Mouse (Mus musculus) lung, embryonic 16.5 days (tissue): ENCODE data around the gene Srp14. TPM values are rescaled to one million over a fixed set of nuclear protein-coding genes. Genes with fewer than 3 reads are reported as not detected.

Experiments used
- ATAC-seq: fragments of 200-750 bp; cut with Nextera tagmentation; 2 replicates; pipeline ENCODE4 v1.8.0; 2017; ENCODE audit warnings: low read depth, mild to moderate bottlenecking, moderate library complexity
- H3K27ac ChIP-seq: fragments of 300-500 bp; sonication (generic); 2 replicates; pipeline ENCODE4 v1.5.1; 2014; ENCODE audit warnings: mild to moderate bottlenecking, control low read depth, low read length
- H3K27me3 ChIP-seq: fragments of 300-500 bp; sonication (generic); 2 replicates; pipeline ENCODE4 v1.6.1; 2014; ENCODE audit warnings: low read depth, low read length, mixed read lengths; ENCODE audit not compliant: control insufficient read depth, insufficient read depth
- H3K36me3 ChIP-seq: fragments of 300-500 bp; sonication (generic); 2 replicates; pipeline ENCODE4 v1.6.1; 2014; ENCODE audit warnings: low read length; ENCODE audit not compliant: control insufficient read depth, insufficient read depth
- H3K4me1 ChIP-seq: fragments of 300-500 bp; sonication (generic); replicated peaks from 2 replicates; pipeline ENCODE4 v1.6.1; 2014; ENCODE audit warnings: low read length, mixed read lengths; ENCODE audit not compliant: control insufficient read depth, insufficient read depth
- H3K4me2 ChIP-seq: fragments of 300-500 bp; sonication (generic); 2 replicates; pipeline ENCODE4 v1.6.1; 2014; ENCODE audit warnings: low read depth, low read length, control low read depth
- H3K4me3 ChIP-seq: fragments of 300-500 bp; sonication (generic); 2 replicates; pipeline ENCODE4 v1.5.1; 2014; ENCODE audit warnings: mild to moderate bottlenecking, low read length, control low read depth
- H3K9ac ChIP-seq: fragments of 300-500 bp; sonication (generic); 2 replicates; pipeline ENCODE4 v1.6.1; 2014; ENCODE audit warnings: low read length, control low read depth
- H3K9me3 ChIP-seq: fragments of 300-500 bp; sonication (generic); 2 replicates; pipeline ENCODE4 v1.6.1; 2016; ENCODE audit warnings: low read length; ENCODE audit not compliant: control insufficient read depth
- WGBS: fragments of 180-500 bp; shearing (Covaris S2); extraction: QIAGEN DNeasy Blood & Tissue Kit; methylation state at CpG from one replicate; pipeline ENCODE4 v1.1.7; 2014; 5-methylcytosine and 5-hydroxymethylcytosine counted together
- polyA plus RNA-seq: library from polyadenylated mRNA; unstranded; fragments of >200 nt; fragmentation: Nextera tagmentation; extraction: Ambion mirVana; gene quantifications from 2 replicates; pipeline ENCODE4 v1.2.1, GENCODE M21; 2015

Gene Srp14
- polyA plus RNA-seq, 1 experiment from 2014 or later: 250 TPM

DNA sequence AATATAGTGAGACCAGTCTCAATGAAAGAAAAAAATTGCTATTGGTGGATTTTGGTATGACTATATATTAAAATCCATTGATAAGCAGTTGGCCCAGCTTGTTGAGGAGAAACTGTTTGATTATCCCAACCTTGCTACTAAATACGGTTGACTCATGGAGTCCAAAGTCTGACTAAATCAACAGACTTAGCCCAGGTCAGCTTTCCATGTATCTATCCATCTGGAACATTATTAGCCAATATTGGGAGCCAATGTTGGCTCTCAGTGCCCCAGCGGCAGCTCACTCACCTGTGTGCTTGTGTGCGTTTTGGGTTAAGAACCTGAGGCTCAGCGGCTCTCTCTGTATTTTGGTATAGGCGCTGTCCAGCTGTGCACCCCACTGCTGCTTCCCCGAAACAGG, 28.5 kb downstream of the Srp14 start:
- H3K36me3 ChIP-seq: peaks cover 4% of the 10 kb centered on the region; the same call in 1 of the 2 replicates
- H3K9ac ChIP-seq: no peak overlapping the region
- no peaks in the 10 kb centered on the region for H3K27me3 ChIP-seq
- no peak overlapping the region for H3K4me2 ChIP-seq
- no peaks in the 10 kb centered on the region for H3K4me1 ChIP-seq
- no peak for ATAC-seq
- H3K27ac ChIP-seq: no peak overlapping the region
- WGBS: 88% methylated on average over 6 of the region's 6 CpGs
- H3K4me3 ChIP-seq: no peak overlapping the region
- H3K9me3 ChIP-seq: no peaks in the 10 kb centered on the region

DNA sequence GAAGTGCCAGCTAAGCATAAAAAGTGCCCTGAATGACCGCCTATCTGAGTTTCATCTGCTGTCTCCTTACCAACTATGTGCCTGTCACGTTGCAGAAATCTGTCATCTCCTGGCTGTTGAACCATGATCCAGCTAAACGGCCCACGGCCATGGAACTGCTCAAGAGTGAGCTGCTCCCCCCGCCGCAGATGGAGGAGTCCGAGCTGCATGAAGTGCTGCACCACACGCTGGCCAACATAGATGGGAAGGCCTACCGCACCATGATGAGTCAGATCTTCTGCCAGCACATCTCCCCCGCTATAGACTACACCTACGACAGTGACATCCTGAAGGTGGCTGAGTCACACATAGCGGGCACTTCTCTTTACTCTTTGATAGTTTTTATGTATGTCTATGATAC, 31.3 kb downstream of the Srp14 start:
- Histone ChIP-seq H3K4me1 (no peaks in the 10 kb centered on the region), H3K9ac (no peak overlapping the region), H3K4me2 (no peak overlapping the region), H3K27me3 (no peaks in the 10 kb centered on the region), H3K9me3 (no peaks in the 10 kb centered on the region), H3K4me3 (no peak overlapping the region), H3K36me3 (peaks cover 4% of the 10 kb centered on the region), H3K27ac (no peak overlapping the region)
- ATAC-seq: no peak
- WGBS: 87% methylated on average over 12 of the region's 12 CpGs

DNA sequence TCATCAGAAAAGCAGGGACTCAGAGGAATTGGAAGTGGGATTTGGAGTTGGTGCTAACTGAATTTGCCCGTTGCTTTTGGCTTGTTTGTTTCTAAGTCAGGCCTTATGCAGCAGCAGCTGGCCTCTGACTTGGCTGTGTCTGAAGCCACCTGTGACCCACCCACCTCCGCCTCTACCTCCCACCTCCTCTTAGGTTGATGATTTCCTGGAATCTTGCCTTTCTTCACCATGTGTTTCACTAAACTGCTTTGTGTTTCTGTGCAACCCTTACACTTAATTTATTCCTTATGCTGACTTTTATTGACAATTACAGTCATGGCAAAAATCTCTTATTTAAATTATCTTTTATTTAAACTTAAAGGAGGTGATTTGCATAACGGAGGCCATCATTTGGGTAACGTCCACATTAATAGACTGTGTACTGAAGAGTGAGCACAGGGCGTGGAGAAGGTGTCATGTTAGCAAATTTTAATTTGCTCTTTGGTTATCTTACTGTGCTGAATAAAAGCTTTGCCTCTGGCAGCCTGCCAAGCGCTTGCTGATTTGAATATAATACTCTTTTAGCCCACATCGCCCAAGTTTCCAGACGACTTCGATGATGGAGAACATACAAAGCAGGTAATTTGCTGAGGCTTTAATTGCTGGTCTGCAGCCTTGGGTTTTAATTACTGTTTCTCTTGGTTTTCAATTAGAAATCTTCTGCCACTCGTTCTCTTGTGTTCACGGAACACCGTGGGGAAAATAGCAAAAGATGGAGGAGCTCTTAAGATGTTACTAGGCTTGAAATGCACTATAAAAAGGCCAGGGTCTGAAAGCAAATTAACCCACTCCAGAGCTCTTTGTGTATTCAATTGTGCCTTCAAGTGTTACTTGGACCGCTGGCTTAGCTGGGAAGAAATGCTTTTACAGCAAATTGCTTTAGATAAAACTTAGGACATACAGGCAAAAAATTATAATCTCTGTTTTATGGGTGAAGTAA, 33.5 kb downstream of the Srp14 start:
- no peak overlapping the region for H3K9ac ChIP-seq
- no peaks in the 10 kb centered on the region for H3K9me3 ChIP-seq
- no peaks in the 10 kb centered on the region for H3K27me3 ChIP-seq
- H3K4me2 ChIP-seq: no peak overlapping the region
- H3K36me3 ChIP-seq: peaks cover under 1% of the 10 kb centered on the region; the same call in 1 of the 2 replicates
- no peak overlapping the region for H3K27ac ChIP-seq
- ATAC-seq: no peak
- 57% methylated on average over 13 of the region's 13 CpGs for WGBS
- no peaks in the 10 kb centered on the region for H3K4me1 ChIP-seq
- H3K4me3 ChIP-seq: no peak overlapping the region

DNA sequence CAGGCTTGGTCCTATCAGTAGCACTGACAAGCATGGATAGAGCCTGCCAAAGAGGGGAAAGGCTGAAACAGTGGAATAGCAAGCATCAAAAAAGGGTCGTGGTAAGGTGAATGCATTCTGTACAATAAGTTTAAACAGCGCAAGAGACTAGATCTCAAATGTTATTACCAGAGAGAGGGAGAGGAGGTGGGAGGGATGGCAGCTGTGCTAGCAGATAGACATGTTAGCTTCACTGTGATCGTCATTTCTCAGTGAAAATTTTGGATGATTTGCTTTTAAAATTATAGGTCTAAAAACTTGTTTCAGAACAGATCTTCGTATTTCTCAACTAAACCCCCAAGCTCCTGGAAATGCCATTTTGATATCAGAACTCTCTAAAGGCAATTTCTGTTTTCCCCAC, 36.8 kb downstream of the Srp14 start:
- 77% methylated on average over 4 of the region's 4 CpGs for WGBS
- ATAC-seq: no peak
- no peak overlapping the region for H3K4me2 ChIP-seq

DNA sequence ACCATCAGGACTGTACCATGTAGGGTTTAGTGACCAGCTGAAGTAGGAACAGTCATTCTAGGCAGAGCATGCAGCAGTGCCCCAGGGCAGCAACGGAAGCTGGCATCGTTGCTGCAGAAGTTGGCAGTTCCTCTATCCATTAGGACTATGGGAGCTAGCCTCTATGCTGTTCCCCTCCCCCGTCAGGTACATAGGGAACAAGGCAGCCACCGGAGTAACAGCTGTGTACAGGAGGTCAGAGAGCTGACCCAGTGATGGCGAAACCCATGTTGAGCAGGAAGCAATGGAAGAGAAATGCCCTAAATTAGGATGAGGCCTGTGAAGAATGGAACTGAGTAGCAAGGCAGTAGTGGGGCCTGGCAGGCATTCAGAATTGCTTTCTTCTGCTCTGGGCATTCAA, 37.3 kb downstream of the Srp14 start:
- Histone ChIP-seq H3K36me3 (peaks cover 4% of the 10 kb centered on the region; the same call in 1 of the 2 replicates), H3K4me2 (no peak overlapping the region), H3K4me3 (no peak overlapping the region), H3K9me3 (no peaks in the 10 kb centered on the region), H3K9ac (no peak overlapping the region), H3K27me3 (no peaks in the 10 kb centered on the region), H3K27ac (no peak overlapping the region), H3K4me1 (no peaks in the 10 kb centered on the region)
- 78% methylated on average over 5 of the region's 5 CpGs for WGBS
- ATAC-seq: no peak

More for the DNA sequence above, 36.8 kb downstream of the Srp14 start:
- H3K9me3 ChIP-seq: no peaks in the 10 kb centered on the region
- H3K4me3 ChIP-seq: no peak overlapping the region
- no peaks in the 10 kb centered on the region for H3K27me3 ChIP-seq
- H3K9ac ChIP-seq: no peak overlapping the region
- H3K4me1 ChIP-seq: no peaks in the 10 kb centered on the region
- peaks cover 4% of the 10 kb centered on the region; the same call in 1 of the 2 replicates for H3K36me3 ChIP-seq
- H3K27ac ChIP-seq: no peak overlapping the region

DNA sequence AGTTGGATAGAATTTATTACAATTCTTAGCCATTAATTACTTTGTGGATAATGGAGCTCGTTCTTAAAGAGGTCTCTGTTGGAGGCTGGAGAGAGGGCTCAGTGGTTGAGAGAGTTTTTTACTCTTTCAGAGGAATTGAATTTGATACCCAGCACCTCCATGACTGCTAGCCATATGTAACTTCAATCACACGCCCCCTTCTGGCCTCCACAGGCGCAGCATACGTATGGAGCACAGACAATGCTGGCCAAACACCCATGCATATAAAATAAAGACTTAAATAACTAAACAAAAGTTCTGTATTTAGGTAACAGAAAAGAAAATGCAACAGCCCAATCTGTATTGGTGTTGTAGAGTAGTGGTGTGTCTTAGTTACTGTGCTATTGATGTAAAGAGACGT, 47.9 kb downstream of the Srp14 start:
- Histone ChIP-seq H3K9ac (no peak overlapping the region), H3K36me3 (peaks cover 31% of the 10 kb centered on the region), H3K4me2 (no peak overlapping the region), H3K4me3 (no peak overlapping the region), H3K27ac (no peak overlapping the region), H3K27me3 (no peaks in the 10 kb centered on the region), H3K4me1 (no peaks in the 10 kb centered on the region), H3K9me3 (no peaks in the 10 kb centered on the region)
- no peak for ATAC-seq
- 68% methylated on average over 5 of the region's 5 CpGs for WGBS

DNA sequence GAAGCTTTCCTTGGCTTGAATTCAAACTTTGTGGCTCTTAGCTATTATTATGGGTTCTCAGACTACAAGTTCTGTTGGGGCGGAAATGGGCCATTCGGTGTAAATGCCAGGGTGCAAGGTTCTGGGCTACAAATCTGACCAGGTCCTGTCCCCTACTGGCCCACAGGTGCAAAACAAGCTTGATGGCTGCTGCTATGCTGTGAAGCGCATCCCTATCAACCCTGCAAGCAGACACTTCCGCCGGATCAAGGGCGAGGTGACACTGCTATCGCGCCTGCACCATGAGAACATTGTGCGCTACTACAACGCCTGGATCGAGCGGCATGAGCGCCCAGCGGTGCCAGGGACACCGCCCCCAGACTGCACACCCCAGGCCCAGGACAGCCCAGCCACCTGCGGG, 48.9 kb downstream of the Srp14 start:
- H3K27me3 ChIP-seq: no peaks in the 10 kb centered on the region
- ATAC-seq: no peak
- H3K4me2 ChIP-seq: no peak overlapping the region
- 85% methylated on average over 16 of the region's 16 CpGs for WGBS
- no peak overlapping the region for H3K9ac ChIP-seq
- H3K36me3 ChIP-seq: peaks cover 24% of the 10 kb centered on the region
- H3K4me3 ChIP-seq: no peak overlapping the region
- H3K27ac ChIP-seq: no peak overlapping the region
- no peaks in the 10 kb centered on the region for H3K4me1 ChIP-seq
- no peaks in the 10 kb centered on the region for H3K9me3 ChIP-seq

DNA sequence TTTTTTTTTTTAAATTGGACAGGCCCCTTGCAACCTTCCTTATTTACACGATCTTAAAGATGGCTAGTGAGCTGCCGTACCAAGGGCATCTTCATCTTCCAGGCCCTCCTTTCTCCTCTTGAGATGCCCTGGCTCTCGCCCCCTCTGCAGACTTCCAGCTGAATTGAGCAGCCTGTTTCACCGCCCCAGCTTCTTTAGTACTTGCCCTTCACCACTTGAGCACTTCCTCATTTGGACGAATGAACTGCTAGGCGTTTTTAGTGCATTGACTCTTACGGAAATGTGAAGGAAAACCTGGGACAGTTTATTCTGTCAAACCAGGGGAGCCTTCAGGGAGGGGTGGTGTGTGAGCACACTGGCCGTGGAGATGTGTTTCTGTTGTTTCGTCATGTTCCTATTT, 50.2 kb downstream of the Srp14 start:
- ATAC-seq: no peak
- Histone ChIP-seq H3K9ac (no peak overlapping the region), H3K4me2 (no peak overlapping the region), H3K4me3 (no peak overlapping the region), H3K4me1 (no peaks in the 10 kb centered on the region), H3K36me3 (peaks cover 26% of the 10 kb centered on the region), H3K27me3 (no peaks in the 10 kb centered on the region), H3K27ac (no peak overlapping the region), H3K9me3 (no peaks in the 10 kb centered on the region)
- WGBS: 68% methylated on average over 9 of the region's 9 CpGs

DNA sequence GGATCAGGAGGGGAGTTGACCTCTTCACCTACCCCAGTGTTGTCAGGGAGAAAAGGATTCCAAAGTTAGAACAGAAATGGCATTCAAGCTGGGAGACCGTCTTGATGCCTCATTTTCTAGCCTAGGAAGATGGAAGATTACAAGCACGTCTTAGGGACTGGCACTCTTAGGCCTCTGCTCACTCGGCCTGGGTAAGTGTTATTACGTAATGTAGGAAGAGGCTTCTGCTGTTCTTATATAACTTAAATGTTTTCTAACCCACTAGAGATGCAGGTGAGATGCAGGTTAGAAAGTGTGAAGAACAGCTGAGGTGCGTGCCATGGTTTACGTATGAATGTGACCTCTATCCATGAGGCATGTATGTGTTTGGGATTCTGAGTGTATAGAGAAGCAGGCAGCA, 51.2 kb downstream of the Srp14 start:
- Histone ChIP-seq H3K4me2 (no peak overlapping the region), H3K4me1 (no peaks in the 10 kb centered on the region), H3K27me3 (no peaks in the 10 kb centered on the region), H3K9ac (no peak overlapping the region), H3K27ac (no peak overlapping the region), H3K9me3 (no peaks in the 10 kb centered on the region), H3K4me3 (no peak overlapping the region), H3K36me3 (peaks cover 21% of the 10 kb centered on the region)
- no peak for ATAC-seq
- WGBS: 79% methylated on average over 6 of the region's 6 CpGs
